Mouse (Mus musculus): ENCODE measurements around the gene Gm10642.

DNA sequence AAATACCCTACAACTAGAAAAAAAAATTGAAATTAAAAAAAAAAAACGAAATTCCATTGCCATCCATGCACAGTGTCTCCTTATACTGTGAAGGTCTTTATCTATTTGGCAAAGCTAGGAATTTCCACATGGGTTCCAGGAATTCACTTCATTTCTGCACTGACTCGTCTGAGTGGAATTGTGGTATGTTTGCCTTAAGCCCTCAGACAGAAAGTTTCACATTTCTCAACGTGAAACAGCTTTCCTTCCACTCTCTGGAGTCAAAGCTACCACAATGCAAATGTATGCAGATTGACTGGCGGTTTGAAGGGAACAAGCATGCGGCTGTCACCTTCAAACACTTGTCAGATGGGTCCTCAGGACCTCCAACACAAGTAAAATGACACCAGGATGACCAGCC, 24.4 kb upstream of the Gm10642 start:
- no peak for TF ChIP-seq CTCF (IDR thresholded peaks at IDR 0.05; ENCODE audit: low read depth)
- TF ChIP-seq EP300 (IDR thresholded peaks at IDR 0.05; ENCODE audit: low read depth), result no peak

All from liver, embryonic 14.5 days (tissue).